Mouse (Mus musculus) cerebral cortex, adult 2 months (tissue): Measurements from ENCODE around the gene Actr3b.

Experiments used
- WGBS: fragments of 180-500 bp; shearing (Covaris S2); methylation state at CpG from one replicate; pipeline ENCODE4 v1.1.7; 2018; 5-methylcytosine and 5-hydroxymethylcytosine counted together

Gene Actr3b

GRCm38 (mm10) chr5:25759460-25760409, at the start of gene Actr3b:
TSS of gene Actr3b (plus strand) at chr5:25759997.
- WGBS, result 3% methylated on average over 45 of the region's 45 CpGs

- WGBS, result 89% methylated on average over 4 of the region's 4 CpGs
Observed at GRCm38 (mm10) chr5:25713001-25713706, 46.6 kb upstream of the Actr3b start.

- WGBS, result 44% methylated on average over 4 of the region's 4 CpGs
Observed at GRCm38 (mm10) chr5:25719390-25719789, 40.4 kb upstream of the Actr3b start.

DNA sequence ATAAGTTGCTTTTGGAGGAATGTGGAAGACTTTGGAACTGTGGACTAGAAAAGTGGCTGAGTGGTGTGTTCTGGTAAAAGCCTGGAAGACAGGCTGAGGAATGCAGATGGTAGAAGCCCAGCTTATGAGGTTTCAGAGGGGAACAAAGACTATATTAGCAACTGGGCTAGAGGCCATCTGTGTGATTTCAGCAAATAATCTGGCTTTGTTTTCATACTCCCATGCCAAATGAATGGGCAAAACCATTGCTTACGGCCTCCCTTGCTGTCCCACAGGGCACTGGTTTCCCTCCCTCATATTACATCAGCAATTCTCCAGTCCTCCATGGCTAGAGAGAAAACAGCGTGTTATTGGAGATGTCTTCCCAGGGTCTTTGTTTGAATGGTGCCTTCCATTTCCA, 36.8 kb upstream of the Actr3b start:
- WGBS, result 73% methylated on average over 2 of the region's 2 CpGs

DNA sequence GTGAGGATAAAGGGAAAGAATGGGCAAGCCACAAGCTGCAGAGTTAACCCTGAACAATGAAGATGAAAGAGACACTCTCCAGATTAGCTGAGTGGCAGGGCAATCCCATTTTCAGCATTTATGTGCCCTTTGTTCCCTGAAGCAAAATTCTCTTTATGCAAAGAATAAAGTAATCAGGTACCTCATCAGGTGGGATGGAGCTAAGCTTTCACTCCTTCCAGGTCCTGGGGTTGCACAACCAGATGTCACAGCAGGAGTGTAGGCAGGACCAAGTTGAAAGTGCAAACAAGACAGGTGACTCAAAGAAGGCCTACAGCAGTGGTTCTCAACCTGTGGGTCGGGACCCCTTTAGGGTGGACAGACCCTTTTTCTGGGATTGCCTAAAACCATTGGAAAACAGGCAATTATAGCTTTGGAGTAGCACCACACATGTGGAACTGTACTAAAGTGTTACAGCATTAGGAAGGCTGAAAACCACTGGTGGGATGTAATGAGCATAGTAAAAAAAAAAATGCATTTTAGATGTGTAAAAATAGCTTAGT, 35.6 kb upstream of the Actr3b start:
- 38% methylated on average over 1 of the region's 1 CpGs for WGBS

- 9% methylated on average over 1 of the region's 1 CpGs for WGBS
Observed at GRCm38 (mm10) chr5:25734318-25734717, 25.5 kb upstream of the Actr3b start.

DNA sequence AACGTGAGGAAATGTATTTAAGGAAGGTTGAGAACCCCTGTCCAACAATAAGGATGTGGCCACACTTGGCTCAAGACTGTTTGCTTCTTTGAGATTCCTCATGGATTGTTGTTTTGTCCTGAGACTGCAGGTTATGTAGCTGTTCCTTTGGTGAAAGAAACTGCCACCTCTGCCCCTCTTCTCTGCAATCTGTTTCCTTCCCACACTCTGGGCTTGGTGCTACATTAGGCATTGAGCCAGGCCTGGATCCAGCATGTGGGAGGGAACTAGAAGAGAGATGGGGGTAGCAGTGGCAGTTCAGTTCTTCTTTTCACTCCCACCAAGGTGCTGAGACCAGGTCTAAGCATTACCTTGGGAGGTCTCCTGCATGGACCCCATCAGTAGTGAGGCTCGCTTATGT, 23.9 kb upstream of the Actr3b start:
- 70% methylated on average over 2 of the region's 2 CpGs for WGBS

DNA sequence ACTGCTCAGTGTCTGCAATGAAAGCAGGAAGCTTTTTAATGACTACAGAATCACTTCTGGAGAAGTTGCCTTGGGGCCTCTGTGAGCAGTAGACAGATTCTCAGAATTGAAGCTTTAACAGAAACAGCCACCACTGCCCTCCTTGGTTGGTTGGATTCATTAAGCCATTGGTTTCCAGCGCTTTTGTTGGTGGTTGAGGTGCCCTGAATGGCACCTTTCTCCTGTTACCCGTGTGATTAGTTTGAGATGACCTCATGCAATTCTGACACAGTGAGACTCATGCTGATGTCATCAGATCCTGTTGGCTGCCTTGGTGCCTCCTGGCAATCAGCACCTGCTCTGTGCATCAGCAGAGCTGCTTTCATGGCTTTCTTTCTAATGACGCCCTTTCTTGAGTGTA, 21.3 kb upstream of the Actr3b start:
- WGBS, result 64% methylated on average over 3 of the region's 3 CpGs

DNA sequence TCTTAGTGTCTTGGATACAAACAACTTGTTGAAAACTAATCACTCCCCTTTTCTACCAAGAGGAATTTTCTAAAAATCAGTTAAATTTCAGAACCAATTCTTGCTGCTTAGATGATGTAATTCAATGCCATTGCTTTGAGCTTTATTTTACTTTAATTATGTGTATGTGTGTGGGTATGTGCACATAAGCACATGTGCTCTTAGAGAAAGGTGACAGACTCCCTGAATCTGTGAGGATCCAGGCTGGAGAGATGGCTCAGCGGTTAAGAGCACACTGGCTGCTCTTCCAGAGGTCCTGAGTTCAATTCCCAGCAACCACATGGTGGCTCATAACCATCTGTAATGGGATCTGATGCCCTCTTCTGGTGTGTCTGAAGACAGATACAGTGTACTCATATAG, 20.9 kb upstream of the Actr3b start:
- WGBS, result 74% methylated on average over 1 of the region's 1 CpGs

DNA sequence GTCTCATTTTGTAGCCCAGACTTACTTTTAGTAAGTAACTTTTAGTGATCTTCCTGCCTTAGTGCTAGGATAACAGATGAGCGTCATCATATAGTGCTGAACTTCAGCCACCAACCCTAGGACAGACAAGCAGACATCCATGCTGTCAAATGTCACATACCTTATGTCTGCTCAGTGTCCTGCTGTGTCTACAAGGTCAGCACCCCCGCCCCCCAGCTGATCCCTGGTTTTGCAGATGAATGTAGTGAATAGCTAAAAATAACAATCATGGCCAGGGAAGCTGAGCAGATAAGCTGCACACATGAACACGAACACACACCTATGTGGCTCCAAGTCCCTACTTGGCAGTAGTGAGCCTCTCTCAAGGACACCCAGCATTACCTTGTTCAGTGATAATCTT, 11.2 kb upstream of the Actr3b start:
- WGBS, result 81% methylated on average over 3 of the region's 3 CpGs

GRCm38 (mm10) chr5:25752862-25753261, 6.9 kb upstream of the Actr3b start:
- 53% methylated on average over 5 of the region's 5 CpGs for WGBS

GRCm38 (mm10) chr5:25753556-25754235, 6.1 kb upstream of the Actr3b start:
- 48% methylated on average over 8 of the region's 8 CpGs for WGBS

DNA sequence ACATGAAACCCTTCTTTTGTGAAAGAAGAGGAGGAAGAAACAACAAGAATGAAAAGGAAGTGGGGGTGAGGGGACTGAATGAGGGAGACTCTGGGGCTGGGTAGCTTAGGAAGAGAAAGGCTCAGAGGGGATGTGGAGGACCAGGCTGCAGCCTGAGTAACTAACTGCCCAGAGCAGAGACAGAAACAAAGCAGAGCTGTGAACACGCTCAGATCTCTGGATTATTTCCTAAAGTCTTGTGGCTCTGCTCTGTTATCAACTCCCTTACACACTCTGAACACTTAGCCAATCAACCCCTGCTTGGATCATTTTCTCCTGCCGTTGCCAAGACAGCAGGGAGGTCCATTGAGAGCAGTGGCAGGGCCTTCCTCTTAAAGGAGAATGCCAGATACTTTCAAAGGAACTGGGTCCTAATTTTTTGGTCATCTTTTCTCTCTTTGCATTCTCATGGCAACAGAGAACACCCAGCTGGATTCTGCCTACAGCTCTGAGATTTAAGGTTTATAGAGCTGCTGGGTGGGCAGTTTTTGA, 5.5 kb upstream of the Actr3b start:
- WGBS, result 4% methylated on average over 2 of the region's 2 CpGs

- WGBS, result 1% methylated on average over 10 of the region's 10 CpGs
Observed at GRCm38 (mm10) chr5:25760410-25760832, 624 bp downstream of the Actr3b start.

GRCm38 (mm10) chr5:25760871-25761270, 1.1 kb downstream of the Actr3b start:
- WGBS, result 15% methylated on average over 3 of the region's 3 CpGs

- WGBS, result 25% methylated on average over 2 of the region's 2 CpGs
Observed at GRCm38 (mm10) chr5:25761850-25762249, 2.1 kb downstream of the Actr3b start.

DNA sequence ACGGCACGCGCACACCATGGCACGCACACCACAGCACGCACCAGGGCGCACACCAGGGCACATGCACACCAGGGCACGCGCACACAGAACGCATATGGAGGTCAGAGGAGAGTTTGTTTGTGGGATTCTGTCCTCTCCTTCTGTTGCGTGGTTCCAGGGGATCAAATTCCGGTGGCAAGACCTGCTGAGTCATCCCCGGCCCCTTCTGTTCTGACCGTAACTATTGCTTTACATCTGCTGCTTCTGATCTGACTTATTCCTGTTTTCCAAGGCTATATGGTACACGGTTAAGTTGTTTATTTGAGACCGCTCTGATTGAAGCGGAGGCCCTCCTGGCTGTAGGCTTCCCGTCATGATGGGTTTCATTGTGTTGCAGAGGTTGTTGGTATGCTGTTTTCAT, 9.2 kb downstream of the Actr3b start:
- 80% methylated on average over 17 of the region's 17 CpGs for WGBS

- WGBS, result 45% methylated on average over 2 of the region's 2 CpGs
Observed at GRCm38 (mm10) chr5:25769406-25769805, 9.6 kb downstream of the Actr3b start.

GRCm38 (mm10) chr5:25772456-25772855, 12.7 kb downstream of the Actr3b start:
- 91% methylated on average over 9 of the region's 9 CpGs for WGBS

GRCm38 (mm10) chr5:25773921-25774790, 14.4 kb downstream of the Actr3b start:
- 32% methylated on average over 13 of the region's 13 CpGs for WGBS

DNA sequence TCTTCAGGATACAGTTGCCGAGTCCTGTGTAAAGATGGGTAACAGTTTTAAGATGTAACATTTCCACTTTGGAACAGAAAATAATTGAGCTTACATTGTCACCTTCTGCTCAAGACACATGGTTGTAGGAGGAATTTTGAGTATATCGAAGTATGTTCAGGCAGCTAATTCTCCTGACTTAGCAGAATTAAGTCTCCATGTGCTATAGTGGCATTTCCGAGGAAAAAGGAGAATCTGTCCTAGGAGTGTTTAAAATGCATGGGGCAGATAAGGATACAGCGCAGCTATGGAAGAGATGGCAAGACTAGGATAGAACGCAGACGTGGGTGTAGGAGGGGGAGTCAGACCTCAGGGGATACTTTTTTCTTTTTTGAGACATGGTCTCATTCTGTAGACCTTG, 31.8 kb downstream of the Actr3b start:
- WGBS, result 49% methylated on average over 6 of the region's 6 CpGs
